Mouse (Mus musculus): ENCODE data around the gene Slc9a2. TPM values are rescaled to one million over a fixed set of nuclear protein-coding genes. Genes with fewer than 3 reads are reported as not detected.

Slc9a2 gene
- polyA plus RNA-seq (2012; ENCODE audit: low replicate concordance): not detected in 2 replicates

DNA sequence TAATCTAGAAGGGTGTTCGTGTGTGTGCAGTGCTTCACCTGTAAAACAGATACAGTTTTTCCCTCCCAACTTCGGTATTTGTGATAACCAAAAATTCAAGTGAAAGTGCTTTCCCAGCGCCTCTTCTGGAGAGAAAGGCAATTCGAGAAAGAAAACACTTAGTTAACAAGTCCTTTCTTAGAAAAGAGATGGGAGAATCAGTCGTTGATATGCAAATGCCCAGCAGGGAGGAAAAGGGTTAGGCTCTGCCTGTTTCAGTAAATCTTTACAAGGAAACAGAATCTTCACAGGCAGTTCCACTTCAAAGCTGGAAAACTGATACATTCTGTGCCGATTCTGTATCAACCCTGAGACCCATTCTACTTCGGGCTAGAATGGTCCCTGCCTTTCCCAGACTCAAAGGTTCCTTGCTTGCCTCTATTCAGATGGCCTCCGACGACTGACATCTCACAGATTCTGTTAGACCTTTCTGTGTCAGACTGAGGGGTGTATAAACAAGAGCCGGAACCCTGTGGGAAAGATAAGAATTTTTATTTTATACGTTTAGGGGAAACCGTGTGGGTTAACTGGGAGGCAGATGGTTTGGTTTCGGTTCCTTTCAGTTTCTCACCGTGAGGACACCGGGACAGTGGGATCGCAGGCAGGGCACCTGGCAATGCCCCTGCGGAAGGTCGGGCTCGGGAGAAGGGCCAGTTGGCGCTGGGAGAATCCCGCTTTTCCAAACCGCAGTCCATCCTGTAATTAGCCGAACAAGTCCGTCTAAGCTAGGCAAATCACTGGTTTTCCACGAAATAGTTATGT is at the start of gene Slc9a2:
Gene Slc9a2, plus strand, starts transcription at position 508 of the 801 bp plus-strand sequence.

DNA sequence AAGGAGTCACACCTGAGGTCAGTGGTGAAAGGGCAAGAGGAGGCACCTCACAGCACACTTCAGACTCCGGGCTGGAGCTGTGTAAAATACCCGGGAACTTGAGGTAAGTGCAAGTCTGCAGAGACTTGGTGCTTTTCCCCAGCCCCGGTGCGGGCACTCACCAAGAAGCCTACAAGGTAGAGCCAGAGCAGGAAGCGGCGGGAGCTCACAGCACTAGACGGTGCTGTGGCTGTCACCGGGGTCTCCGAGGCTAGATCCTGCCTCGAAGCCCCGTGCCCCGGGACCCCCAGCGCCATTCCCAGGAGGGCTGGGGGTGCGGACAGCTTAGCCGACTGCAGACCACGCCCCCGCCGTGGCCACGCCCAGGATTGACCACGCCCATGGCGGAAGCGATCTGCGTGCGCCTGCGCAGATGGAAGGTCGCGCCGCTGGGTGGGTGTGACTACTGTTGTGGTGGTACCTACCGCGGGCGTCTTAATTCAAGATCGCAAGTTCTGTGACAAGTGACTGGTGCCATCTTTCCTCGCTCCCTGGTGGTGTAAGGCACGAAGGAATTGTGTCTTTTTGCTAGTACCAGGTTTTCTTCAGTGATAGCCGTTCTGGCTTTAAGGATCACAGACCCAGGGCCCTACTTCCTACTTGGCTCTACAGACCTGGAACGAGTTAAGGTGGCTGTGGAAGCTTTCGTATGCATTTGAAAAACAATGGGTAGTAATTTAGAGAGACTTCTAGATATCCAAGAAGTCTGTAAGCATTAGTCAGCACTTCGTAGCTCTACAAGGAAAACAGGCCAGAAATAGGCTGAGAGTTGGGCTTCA is 110.2 kb downstream of the Slc9a2 start, which contains the start of gene Mfsd9:
Gene Mfsd9, minus strand, starts transcription at position 364 of the 818 bp plus-strand sequence.

DNA sequence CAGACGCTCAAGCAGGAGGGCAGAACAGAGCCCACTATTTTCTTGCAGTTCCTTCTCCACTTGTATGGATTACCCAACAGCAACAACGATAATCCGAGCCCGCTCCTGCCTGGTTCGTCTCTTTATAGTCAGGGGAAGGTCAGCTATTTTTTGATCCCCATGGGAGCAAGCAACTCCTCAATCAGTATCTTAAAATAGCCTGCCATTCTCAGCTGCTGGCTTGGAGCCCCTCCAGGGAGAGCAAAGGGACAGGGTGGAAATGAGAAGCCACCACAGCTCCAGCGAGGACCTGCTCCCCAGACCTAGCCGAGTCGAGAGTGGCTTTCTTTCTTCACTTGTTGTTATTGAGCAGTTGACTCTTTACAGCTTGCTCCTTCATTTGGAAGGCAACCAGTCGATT is 125.0 kb downstream of the Slc9a2 start, which contains the start of gene Tmem182:
Gene Tmem182, plus strand, starts transcription at position 251 of the 400 bp plus-strand sequence.

Other genes starting within 250 kb of the Slc9a2 start
- gene Il18r1, start 215.0 kb upstream of the Slc9a2 start, polyA plus RNA-seq (2012; ENCODE audit: low replicate concordance): 0.16 and 0.54 TPM in 2 replicates
- 0.47 TPM in 1 of 2 replicates, not detected in the other for gene Il18rap, start 165.2 kb upstream of the Slc9a2 start, polyA plus RNA-seq (2012; ENCODE audit: low replicate concordance)
- not detected in 2 replicates for gene Slc9a4, start 100.5 kb upstream of the Slc9a2 start, polyA plus RNA-seq (2012; ENCODE audit: low replicate concordance)
- 1.4 and 1.5 TPM in 2 replicates for gene Mfsd9, start 110.1 kb downstream of the Slc9a2 start, polyA plus RNA-seq (2012; ENCODE audit: low replicate concordance)
- gene Tmem182, start 125.0 kb downstream of the Slc9a2 start, polyA plus RNA-seq (2012; ENCODE audit: low replicate concordance): not detected in 2 replicates

Data from leukemia stem cell, adult 10-12 weeks (primary cell).